Mouse (Mus musculus): ENCODE results near the gene Mblac2.

The Mblac2 gene

DNA sequence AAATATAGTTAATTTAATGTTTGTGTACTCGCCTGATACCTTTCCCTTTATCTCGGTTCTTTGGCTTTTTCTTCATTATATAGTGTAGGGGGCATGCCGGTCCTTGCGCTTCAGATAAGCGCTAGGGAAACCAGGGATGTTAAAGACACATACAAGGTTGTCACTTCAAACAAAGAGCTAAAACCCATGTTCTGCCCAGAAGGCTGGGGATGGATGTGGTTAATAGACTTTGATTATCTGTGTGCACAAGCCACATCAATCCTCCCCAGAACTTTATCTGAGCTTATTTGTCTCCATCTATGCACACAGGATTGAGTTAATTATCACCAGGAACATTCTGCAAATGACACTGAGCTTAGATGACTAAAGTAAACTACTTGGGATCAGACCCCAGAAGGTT lies 25.5 kb downstream of the Mblac2 start:
- DNase-seq (ENCODE audit: low read depth, low spot score) = no peak

- DNase-seq (ENCODE audit: low read depth, low spot score) = peak; percentile 19
These were observed 29.8 kb downstream of the Mblac2 start for GRCm38 (mm10) chr13:81740898-81741297.

DNA sequence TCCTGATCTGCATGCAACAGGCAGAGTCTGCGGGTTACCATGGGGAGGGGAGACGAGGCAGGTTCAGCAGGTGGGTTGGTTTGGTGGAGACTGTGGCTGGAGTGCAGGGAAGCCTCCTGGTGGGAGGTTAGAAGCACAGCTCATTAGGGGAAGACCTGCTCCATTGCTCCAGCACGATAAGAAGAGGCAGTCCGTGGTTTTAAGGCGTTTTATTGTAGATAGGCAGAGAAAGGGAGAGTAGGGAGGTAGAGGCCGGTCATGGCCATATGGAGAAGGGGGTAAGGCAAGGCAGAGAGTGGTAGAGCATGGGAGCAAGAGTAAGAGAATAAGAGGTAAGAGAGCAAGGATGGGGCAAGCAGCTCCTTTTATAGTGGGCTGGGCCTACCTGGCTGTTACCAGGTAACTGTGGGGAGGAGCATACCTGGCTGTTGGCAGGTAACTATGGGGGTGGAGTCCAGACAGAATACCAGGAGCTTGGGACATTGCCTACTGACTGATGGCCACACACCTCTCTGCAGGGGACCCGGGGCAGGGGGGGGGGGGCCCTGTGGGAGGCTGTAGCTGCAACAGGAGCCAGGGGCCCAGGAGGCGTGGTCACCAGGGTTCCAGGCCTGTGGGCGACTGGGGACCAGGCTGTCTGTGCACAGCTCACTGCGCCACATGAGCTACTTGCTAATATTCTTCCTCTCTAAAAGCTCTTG lies 32.4 kb downstream of the Mblac2 start:
- no peak for DNase-seq (ENCODE audit: low read depth, low spot score)

DNA sequence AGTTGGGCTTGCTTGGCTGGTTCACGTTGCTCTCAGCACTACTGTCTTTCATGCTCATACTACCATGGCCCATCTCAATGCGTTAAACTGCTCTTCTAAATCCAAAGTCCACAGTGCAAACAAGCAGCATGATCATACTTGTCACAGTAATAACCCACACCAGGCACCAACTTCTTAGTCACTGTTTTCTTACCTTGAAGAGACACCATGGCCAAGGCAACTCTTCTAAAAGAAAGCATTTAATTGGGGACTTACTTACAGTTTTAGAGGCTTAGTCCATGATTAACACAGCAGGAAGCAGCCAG lies 32.9 kb downstream of the Mblac2 start:
- no peak for DNase-seq (ENCODE audit: low read depth, low spot score)

GRCm38 (mm10) chr13:81754878-81755277 lies 43.7 kb downstream of the Mblac2 start:
- no peak for DNase-seq (ENCODE audit: low read depth, low spot score)

DNA sequence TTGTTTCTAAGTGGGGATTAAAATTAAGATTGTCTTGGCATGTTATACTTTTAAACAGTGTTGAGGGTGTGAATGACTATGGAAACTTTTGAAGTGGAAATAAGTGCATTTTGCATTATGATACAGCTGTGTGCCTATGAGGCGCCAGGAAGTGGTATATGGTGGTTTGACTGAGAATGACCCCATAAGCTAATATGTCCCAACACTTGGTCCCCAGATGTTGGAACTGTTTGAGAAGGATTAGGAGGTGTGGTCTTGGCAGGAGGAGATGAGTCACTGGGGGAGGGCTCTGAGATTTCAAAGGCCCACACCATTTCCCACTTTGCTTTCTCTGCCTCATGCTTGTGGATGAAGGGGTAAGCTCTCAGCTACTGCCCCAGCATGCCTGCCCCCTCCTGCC lies 44.2 kb downstream of the Mblac2 start:
- no peak for DNase-seq (ENCODE audit: low read depth, low spot score)

GRCm38 (mm10) chr13:81757058-81757660 lies 46.0 kb downstream of the Mblac2 start:
- DNase-seq (ENCODE audit: low read depth, low spot score) = no peak

GRCm38 (mm10) chr13:81760379-81760778 lies 49.2 kb downstream of the Mblac2 start:
- DNase-seq (ENCODE audit: low read depth, low spot score) = peak; percentile 76

- peak; percentile 70 for DNase-seq (ENCODE audit: low read depth, low spot score)
These were observed 50.5 kb downstream of the Mblac2 start for GRCm38 (mm10) chr13:81761566-81762186.

DNA sequence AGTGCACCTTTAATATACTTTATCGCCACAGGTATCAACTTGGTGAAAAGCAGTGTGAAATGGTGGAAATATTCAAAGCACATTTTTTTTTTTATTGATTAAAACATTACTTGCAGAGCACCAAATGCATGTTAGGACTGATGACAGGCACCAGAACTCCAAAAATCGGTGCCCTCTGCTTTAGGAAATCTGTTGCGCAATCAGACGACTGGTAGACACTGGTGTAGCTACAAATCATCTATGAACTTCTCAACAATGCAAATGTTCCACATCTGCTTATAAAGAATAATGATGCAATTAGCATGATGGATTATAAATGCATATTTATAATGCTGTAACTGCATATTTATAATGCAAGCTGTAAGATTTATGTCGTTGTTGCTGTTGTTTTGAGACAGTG lies 53.0 kb downstream of the Mblac2 start:
- no peak for DNase-seq (ENCODE audit: low read depth, low spot score)

DNA sequence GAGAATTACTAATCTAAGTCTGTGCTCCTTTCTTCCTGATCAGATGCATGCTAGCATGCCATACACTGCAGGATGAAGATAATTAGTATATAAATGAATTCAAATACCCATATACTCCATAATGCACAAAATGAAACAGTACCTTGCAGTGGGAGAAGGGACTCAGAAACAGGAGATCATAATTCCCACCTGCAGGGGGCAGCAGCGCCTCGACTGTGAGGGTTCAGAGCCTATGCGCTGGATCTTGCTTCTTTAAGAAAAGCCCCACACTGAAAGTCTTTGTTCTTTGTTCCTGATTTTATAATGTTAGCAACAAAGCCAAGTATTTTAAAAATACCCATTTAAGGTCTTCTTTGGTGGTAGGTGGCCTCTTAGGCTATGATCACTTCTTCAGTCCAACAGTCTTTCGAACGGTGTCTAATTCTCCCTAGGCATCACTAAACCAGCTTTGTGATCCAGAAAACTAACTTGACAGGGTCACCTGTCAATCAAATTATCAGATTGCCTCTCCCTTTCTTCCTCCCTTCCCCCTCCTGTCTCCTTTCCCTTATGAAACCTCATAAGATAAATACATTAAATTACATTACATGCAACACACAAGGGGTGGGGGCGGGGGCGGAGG lies 56.0 kb downstream of the Mblac2 start:
- DNase-seq (ENCODE audit: low read depth, low spot score) = peak; percentile 71

DNA sequence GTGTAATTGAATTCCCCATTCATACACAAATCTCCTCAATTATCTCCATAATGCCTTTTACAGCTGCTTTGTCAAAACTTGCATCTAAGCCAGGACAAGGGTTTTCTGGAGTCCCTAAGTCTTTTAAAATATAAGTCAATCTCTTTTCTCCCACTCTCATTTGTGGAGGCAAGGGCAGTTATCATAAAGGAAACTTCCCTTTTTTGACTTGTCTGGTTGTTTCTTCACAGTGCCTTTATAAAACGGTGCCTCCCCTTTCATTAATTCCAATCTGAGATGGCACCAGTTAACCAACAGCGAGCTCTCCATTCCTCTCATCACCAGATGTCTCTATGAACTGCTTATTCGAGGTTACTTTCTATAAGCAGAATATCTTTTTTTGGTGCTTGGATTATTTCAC lies 65.1 kb downstream of the Mblac2 start:
- no peak for DNase-seq (ENCODE audit: low read depth, low spot score)

DNA sequence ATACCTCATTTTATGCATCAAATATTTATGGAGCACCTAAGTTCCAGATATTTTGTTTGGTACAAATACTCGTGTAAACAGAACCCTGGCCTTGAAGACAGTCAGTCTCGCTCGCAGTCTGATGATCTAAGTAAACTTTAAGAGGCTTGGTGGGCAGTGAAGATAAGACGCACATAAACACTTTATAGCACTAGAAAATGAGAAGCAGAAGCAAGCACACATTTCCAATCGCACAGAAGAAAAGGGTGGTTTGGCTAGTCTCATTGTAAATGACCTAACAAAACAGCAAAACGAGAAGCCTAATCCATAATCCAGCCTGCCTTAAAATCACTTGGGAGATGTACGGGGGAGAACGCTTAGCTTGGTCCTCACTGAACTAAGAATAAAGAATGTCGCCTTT lies 71.3 kb downstream of the Mblac2 start:
- DNase-seq (ENCODE audit: low read depth, low spot score) = no peak

DNA sequence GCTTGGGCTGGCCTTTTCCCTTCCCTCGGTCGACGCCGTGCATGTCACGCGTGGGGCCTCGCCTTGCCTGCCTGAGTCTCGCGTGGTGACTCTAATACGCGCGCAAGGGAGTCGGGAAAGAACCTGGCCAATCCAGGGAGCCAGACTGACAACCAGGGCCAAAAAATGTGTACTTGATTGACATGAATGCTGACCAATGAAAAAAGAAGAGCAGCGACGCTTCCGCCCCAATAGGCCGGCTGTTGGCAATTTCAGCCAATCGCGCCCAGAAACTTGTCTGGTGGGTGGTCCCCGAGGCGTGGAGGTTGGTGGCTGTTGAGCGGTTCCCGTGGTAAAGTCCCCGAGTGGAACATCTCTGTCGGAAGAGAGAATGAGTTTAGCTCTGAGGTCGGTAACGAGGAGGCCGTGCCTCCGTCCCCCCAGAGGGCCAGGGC lies 71.8 kb downstream of the Mblac2 start, which contains the start of gene Cetn3:
Gene Cetn3 (plus strand): TSS at position 107 of the 434 bp plus-strand sequence.
- DNase-seq (ENCODE audit: low read depth, low spot score) = peak; percentile 96

GRCm38 (mm10) chr13:81783405-81784342 lies 72.5 kb downstream of the Mblac2 start:
- DNase-seq (ENCODE audit: low read depth, low spot score) = peak; percentile 98

GRCm38 (mm10) chr13:81785766-81786480 lies 74.8 kb downstream of the Mblac2 start:
- no peak for DNase-seq (ENCODE audit: low read depth, low spot score)

DNA sequence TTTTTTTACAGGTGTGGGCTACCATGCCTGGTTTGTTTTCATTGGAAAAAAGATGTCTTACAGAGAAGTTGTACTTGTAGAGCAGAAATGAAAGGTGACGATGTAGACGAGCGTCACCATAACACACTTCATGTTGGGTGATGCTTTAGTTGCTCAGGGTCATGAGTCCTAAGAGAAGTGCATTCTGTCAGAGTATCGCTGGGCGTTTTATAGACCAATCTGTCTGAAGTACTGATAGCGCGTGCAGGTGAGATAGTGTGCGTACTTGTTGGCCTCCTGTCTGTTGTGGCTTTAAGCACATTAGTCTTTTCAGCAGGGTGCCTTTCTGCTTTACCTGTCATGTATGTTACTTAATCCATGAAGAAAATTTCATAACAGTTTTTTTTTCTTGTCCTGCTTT lies 79.0 kb downstream of the Mblac2 start:
- DNase-seq (ENCODE audit: low read depth, low spot score) = no peak

GRCm38 (mm10) chr13:81791861-81792260 lies 80.7 kb downstream of the Mblac2 start:
- DNase-seq (ENCODE audit: low read depth, low spot score) = no peak

DNA sequence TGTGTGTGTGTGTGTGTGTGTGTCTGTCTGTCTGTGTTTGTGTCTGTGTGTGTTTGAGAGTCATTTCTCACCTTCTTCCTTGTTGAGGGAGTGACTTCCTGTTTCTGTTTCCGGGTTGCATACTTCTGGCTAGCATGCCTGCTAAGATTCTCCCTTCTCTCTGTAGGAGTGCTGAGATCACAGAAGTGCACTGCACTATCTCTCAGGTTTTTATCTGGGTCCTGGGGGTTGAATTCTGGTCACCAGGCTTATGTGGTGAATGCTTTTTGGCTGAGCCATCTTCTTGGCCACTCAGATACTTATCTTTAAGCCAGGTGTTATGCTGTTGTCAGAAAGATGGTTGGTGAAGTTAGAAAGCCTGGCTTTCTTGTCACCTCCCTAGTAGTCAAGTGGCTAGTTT lies 82.7 kb downstream of the Mblac2 start:
- DNase-seq (ENCODE audit: low read depth, low spot score) = no peak

GRCm38 (mm10) chr13:81801121-81801520 lies 90.0 kb downstream of the Mblac2 start:
- DNase-seq (ENCODE audit: low read depth, low spot score) = no peak
